Mouse (Mus musculus): Measurements from ENCODE around the gene Glt28d2. TPM values are rescaled to one million over a fixed set of nuclear protein-coding genes. Genes with fewer than 3 reads are reported as not detected.

Gene Glt28d2
- total RNA-seq, 2 experiments from 2014 or later = 6.0 to 9.3 TPM

- DNase-seq (ENCODE audit: low spot score) = no peak
Measured at GRCm38 (mm10) chr3:85880068-85880467, 7.2 kb downstream of the Glt28d2 start.

- DNase-seq (ENCODE audit: low spot score) = no peak
Measured at GRCm38 (mm10) chr3:85878911-85879310, 8.4 kb downstream of the Glt28d2 start.

- DNase-seq (ENCODE audit: low spot score) = no peak
Measured at GRCm38 (mm10) chr3:85863996-85864395, 23.3 kb downstream of the Glt28d2 start.

- no peak for DNase-seq (ENCODE audit: low spot score)
Measured at GRCm38 (mm10) chr3:85862886-85863285, 24.4 kb downstream of the Glt28d2 start.

GRCm38 (mm10) chr3:85860996-85861395 is 26.3 kb downstream of the Glt28d2 start:
- no peak for DNase-seq (ENCODE audit: low spot score)

- DNase-seq (ENCODE audit: low spot score) = no peak
Measured at GRCm38 (mm10) chr3:85859311-85859710, 28.0 kb downstream of the Glt28d2 start.

GRCm38 (mm10) chr3:85858140-85859135 is 28.9 kb downstream of the Glt28d2 start:
- peak; percentile 81 for DNase-seq (ENCODE audit: low spot score)

- no peak for DNase-seq (ENCODE audit: low spot score)
Measured at GRCm38 (mm10) chr3:85857083-85857482, 30.2 kb downstream of the Glt28d2 start.

- no peak for DNase-seq (ENCODE audit: low spot score)
Measured at GRCm38 (mm10) chr3:85855947-85856346, 31.4 kb downstream of the Glt28d2 start.

GRCm38 (mm10) chr3:85855043-85855442 is 32.3 kb downstream of the Glt28d2 start:
- DNase-seq (ENCODE audit: low spot score) = no peak

GRCm38 (mm10) chr3:85854143-85854542 is 33.2 kb downstream of the Glt28d2 start:
- no peak for DNase-seq (ENCODE audit: low spot score)

- DNase-seq (ENCODE audit: low spot score) = no peak
Measured at GRCm38 (mm10) chr3:85853715-85854114, 33.6 kb downstream of the Glt28d2 start.

- no peak for DNase-seq (ENCODE audit: low spot score)
Measured at GRCm38 (mm10) chr3:85850079-85850478, 37.2 kb downstream of the Glt28d2 start.

- no peak for DNase-seq (ENCODE audit: low spot score)
Measured at GRCm38 (mm10) chr3:85846316-85846715, 41.0 kb downstream of the Glt28d2 start.

- no peak for DNase-seq (ENCODE audit: low spot score)
Measured at GRCm38 (mm10) chr3:85845341-85845740, 42.0 kb downstream of the Glt28d2 start.

GRCm38 (mm10) chr3:85842881-85843218 is 44.5 kb downstream of the Glt28d2 start:
- DNase-seq (ENCODE audit: low spot score) = no peak

GRCm38 (mm10) chr3:85842177-85842880 is 45.0 kb downstream of the Glt28d2 start:
- no peak for DNase-seq (ENCODE audit: low spot score)

- DNase-seq (ENCODE audit: low spot score) = no peak
Measured at GRCm38 (mm10) chr3:85841454-85842176, 45.7 kb downstream of the Glt28d2 start.

GRCm38 (mm10) chr3:85833627-85834026 is 53.7 kb downstream of the Glt28d2 start:
- DNase-seq (ENCODE audit: low spot score) = peak; percentile 32

- no peak for DNase-seq (ENCODE audit: low spot score)
Measured at GRCm38 (mm10) chr3:85832490-85833155, 54.7 kb downstream of the Glt28d2 start.

GRCm38 (mm10) chr3:85831785-85832184 is 55.5 kb downstream of the Glt28d2 start:
- DNase-seq (ENCODE audit: low spot score) = no peak
